Mouse (Mus musculus) olfactory bulb, adult 2 months (tissue): Measurements from ENCODE around the gene Rps25.
"Not testable (repeated sequence)": the region's sequence is repeated elsewhere in the genome, so short reads cannot be mapped to it uniquely, and the experiment has no call there.

Experiments used
- CTCF ChIP-seq: fragments of 200-500 bp; IDR thresholded peaks from 2 replicates; pipeline ENCODE4 v1.5.1; 2012; ENCODE audit warnings: low read depth, mild to moderate bottlenecking, low read length, moderate library complexity; ENCODE audit not compliant: insufficient read depth
- POLR2A ChIP-seq: fragments of 200-500 bp; IDR thresholded peaks from 2 replicates; pipeline ENCODE4 v1.6.1; 2012; ENCODE audit warnings: mild to moderate bottlenecking, low read depth, low read length, moderate library complexity; ENCODE audit not compliant: insufficient read depth

DNA sequence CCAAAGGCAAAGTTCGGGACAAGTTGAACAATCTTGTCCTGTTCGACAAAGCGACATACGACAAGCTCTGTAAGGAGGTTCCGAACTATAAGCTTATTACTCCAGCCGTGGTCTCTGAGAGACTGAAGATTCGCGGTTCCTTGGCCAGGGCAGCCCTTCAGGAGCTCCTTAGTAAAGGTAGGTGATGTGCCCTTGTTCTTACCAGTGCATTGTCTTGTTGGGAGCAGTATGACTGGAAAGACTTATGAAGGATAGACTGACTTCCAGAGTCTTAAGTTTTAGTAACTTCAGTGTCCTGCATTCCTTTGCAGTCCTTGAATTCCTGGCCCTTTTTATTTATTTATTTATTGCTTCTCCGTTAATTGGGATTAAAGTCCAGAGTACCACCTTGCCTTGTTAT is 1.8 kb downstream of the Rps25 start:
- not testable (repeated sequence) for TF ChIP-seq POLR2A, CTCF
